Mouse (Mus musculus) retina, postnatal 7 days (tissue): ENCODE results near the gene Timm17a.

Source experiments
- DNase-seq: peaks from one replicate; pipeline ENCODE4 v3.0.0-alpha.2; 2012; ENCODE audit warnings: low read depth, low spot score

Timm17a gene

DNA sequence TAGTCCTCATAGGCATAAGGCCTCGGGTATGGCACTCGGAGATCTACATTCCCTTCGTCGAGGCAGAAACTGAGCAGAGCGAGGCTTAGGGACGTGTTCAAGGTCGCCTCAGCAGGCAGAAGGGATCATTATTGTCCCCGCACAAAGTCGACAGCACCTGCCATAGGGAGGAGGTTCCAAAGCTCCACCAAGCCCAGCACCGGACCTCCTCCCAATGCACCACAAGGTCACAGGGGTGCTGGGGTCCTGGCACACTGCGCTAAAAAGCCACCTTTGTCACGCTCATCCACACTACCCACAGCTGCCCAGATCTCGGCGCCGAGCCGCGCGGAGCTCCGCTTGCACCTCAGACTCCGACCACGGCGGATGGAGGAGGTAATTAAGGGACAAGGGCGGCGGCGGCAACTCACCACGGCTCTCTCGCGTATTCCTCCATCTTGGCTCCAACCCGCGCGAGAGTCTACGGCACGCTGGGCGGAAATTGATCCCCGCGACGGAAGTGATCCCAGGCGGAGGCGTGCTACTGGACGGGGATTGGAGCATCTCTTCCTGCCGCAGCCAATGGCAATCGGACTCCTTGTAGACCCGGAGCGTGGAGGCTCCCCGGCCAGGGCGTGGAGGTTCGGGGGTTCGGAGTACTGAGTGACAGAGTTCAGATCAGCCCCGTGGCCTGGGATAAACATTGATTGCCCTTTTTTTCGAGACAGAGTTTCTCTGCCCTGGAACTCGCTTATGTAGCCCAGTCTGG, at the start of gene Timm17a:
Gene Timm17a, minus strand, starts transcription at position 495 of the 748 bp plus-strand sequence.
- peak; percentile 86 for DNase-seq

DNA sequence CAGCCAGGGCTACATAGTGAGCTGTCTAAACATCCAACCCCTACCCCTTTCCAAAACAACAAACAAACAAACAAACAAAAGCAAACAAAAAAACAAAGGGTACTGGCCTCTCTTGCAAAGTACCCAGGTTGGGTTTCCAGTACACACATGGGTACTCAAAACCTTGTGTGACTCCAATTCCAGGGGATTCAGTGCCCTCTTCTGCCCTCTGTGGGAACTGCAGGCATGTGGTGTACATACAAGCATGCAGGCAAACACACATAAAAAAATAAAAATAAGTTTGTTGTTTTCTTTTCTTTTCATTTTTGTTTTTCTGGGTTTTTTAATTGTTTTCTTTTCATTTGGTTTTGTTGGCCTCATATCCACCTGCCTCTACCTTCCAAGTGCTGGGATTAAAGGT, 48.5 kb upstream of the Timm17a start:
- no peak for DNase-seq

DNA sequence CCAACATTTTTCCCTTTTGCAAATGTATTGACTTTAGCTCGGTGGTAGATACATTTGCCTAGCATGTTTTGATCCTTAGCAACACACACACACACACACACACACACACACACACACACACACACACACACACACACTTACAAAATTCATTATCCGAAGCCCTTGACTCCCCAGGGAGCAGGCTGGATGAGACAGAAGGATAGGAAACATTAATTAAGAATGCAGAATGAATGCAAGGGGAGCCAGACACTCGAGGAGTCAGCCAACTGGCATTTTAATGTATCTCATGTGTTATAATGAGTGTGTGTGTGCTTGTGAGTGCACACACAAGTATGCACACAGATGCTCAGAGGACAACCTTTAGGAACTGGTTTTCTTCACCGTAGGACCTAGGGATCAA, 47.9 kb upstream of the Timm17a start:
- DNase-seq = no peak

DNA sequence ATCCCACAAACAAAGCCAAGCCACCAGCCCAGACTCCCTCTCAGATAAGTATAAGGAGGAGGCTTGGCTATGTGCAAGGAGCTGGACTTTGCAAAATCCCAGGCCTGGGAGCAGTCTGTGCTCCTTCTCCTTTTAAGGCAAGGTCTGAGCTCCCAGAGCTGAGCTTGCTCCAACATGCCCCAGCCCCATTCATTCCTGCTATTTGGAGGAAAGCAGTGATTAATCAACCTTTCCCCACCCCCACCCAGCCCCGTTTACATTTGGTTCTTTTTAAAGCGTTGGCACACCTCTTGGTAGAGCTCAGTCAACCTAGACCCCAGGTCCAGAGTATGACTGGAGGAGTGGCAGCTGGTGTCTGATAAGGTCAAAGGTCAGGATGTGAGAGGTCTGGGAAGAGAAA, 45.5 kb upstream of the Timm17a start:
- no peak for DNase-seq

DNA sequence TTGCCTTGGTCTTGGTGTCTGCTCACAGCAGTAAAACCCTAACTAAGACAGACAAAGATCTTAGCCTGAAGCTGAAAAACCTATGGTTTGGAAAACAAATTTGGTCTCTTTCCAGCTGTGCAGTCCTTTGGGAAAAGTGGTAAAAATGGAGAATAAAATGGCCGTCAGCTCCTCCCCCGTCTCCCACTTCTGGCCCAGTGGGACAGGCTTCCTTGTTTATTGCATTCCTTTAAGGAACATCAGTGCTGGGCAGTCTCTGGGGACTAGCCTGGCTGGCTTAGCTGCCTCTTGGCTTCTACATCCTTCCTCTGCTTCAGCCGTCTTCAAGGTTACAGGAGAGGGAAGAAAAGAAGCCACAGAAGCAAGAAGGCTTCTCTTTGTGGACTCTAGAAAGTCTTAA, 38.4 kb upstream of the Timm17a start:
- no peak for DNase-seq

DNA sequence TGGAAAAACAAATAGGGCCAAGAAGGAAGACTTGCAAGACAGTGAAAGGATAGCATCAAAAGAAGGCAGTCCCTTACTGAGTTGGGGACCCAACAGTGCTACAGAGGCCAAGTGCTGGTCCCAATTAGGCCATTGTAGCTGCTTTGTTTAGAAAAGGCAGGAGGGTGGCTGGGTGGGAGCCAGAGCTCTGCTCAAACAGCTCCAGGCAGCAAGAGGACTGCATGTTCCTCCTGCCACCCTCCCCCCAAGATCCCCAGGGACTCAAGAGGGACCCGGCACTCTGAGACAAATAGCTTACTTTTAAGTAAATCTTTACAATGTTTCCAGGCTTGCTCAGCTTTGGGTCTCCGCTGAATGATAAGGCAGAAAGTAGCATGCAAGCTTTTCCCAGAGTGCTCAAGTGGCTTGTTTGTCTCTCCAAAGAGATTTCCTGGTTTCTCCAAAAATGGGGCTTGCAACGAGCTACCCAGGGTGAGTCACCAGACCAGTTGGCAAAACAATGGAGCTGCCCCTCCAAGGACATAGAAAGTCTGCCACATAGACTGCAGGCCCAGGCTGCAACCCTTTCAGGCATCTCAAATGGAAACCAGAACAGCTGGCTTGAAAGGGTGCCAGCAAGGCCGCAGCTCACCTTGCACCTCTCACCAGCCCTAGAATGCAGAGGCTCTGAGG, 34.1 kb upstream of the Timm17a start:
- no peak for DNase-seq

DNA sequence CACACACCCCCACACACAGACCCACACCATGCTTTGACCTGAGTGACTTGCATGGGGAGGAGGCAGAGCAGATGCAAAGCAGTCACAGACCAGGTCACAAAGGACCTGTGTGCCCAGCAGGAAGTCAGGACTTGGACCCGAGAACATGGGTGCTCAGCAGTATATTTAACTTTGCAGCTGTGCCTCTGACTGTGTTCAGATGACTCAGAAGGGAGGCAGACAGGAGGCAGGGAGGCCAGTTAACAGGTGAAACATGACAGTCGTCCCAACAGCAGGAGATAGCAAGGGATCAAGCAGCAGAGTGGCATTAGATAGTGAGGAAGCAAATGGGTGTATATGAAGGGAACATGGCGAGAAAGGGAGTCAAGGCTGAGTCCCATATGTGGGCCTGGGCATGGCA, 33.3 kb upstream of the Timm17a start:
- no peak for DNase-seq

DNA sequence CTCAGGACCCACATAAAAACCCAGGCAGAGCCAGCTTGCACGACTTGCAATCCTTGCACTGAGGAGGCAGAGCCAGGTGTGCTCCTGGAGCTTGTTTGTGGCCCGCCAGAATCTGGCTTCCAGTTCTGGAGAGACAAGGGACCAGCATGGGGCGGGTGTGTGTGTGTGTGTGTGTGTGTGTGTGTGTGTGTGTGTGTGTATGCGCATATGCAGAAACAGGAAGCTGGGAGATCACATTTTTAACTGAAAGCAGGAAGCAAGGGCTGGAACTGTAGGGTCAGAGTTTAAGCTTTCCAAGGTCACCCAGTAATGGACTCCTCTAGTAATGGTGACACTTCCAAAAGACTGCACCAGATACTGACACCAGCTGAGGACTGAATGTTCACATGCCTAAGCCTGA, 30.4 kb upstream of the Timm17a start:
- no peak for DNase-seq

DNA sequence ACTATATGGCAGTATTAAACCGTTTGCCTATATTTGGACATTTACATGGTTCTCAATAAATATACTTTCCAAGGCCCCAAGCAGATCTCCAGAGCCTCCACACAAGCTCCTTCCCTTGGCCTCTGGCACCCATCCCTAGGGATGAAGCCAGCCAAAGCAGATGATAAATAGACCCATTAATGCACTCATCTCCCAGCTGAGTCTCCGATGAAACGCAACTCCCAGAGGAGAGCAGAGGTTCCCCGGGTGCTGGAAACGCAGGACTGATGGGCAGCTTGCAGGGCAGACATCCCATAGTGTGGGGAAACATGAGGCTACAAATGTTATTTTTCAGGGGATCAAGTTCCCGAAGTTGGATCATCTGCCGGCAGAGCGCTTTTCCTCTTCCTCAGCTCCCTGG, 28.4 kb upstream of the Timm17a start:
- DNase-seq = no peak

DNA sequence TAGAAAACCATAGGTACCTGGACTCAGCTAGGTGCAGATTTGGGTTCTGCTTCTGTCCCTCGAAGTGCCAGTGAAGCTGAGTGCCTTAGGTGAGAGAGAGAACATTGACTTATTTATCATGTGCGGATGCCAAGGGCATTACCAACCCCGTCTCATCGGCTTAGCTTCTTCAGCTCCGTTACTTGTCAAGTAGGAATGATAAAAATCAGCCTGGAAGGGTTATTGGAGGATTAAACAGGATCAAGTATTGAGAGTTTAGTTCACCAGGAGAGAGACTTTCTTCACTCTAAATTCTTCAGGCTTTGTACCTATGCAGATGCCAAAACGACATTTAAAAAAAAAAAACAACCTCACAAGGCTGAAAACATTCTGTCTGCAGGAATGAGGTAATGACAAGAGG, 17.0 kb upstream of the Timm17a start:
- DNase-seq = peak; percentile 14

DNA sequence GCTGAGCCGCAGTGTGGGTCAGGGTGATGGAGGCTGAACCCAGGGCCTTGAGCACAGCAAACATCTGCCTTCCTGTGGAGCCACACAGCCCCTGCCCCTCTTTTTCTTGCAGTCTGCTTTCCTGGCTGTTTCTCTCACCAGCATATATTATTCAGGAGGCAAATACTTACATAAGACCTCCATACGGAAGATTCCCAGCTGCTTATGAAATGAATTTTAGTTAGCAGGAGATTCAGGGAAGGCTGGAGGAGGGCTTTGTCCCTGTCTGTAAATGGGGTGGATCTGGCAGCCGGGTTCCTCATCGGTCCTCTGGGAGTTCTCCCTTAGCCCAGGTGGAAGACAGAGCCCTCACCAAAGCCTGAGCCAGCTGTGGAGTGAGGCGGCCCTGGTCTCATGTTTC, 14.8 kb upstream of the Timm17a start:
- no peak for DNase-seq

DNA sequence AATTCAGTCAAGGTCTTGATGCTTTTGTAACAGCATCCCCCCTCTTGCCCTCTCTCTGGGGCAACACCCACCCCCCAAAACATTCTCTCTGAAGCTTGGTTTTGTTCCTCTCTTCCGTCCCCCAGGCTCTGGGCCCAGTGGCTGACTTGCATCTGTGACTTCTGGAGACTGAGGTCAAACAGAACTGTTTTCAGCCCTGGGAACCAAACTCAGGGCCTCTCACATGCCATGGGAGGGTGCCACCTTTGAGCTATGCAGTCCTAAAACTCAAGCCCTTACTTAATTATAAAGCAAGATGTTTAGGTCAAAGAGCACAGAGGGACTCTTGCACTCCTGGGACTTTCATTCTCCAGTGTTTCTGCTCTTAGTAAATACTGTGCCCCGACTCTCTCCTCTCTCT, 12.4 kb upstream of the Timm17a start:
- no peak for DNase-seq

DNA sequence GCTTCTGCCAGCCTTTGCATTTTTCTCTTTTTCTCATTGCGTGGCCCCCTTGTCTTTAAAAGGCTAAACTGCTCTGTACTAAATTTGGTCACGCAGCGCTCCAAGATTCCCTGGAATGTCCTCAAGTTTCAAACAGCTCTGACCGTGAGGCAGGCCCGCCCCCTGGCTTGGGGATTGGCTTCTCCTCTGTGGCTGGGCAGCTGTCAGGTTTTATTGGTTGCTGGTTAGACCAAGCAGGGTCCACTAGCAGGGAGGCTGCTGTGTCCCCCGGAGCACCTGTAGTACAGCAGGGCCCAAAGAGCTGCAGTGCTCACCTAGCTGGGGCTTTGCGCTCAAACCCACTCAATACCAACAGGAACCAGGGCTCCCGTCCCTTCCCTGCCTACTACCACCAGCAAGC, 11.0 kb upstream of the Timm17a start, which contains the start of gene Lmod1:
Gene Lmod1, plus strand, starts transcription at position 237 of the 400 bp plus-strand sequence.
- no peak for DNase-seq

DNA sequence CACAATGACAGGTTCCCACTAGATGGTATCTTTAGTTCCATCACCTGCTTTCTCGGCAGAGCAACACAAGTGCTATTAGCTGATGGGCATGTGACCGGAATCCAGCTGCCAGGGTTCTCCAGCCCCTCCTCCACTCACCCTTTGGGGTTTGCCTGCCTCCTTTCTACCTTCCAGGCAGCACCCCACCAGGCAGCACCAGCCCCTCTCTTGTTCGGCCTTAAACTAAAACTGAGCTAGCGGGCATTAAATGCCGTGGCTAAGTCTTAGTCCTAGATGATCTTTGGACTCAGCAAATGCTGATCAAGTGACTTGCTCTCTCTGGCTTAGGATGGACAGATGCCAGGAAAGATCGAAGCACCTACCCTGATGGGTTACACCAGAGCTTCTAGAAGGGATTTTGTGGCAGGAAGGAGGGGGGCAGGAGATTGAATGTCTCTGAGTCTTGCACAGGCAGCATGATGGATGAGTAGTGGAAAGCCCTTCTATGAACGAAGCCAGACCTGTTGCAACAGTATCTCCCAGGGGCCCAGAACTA, 9.9 kb upstream of the Timm17a start:
- no peak for DNase-seq

DNA sequence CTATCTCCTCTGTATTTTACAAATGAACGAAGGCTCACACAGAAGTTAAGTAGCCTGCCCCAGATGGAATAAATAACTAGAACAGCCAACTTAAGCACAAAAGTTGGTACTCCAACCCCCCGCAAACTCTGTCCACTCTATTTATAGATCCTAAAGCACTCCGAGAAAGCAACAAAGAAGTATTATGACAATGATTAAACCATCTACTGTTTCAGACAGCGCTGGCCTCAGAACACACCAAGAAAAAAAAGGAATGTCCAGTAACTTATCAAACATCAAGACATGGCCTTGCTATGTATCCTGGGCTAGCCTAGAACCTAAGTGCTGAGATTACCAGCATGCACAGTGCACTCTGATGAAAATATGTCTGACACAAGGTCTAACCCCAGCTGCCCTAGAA, 1.4 kb downstream of the Timm17a start:
- no peak for DNase-seq

DNA sequence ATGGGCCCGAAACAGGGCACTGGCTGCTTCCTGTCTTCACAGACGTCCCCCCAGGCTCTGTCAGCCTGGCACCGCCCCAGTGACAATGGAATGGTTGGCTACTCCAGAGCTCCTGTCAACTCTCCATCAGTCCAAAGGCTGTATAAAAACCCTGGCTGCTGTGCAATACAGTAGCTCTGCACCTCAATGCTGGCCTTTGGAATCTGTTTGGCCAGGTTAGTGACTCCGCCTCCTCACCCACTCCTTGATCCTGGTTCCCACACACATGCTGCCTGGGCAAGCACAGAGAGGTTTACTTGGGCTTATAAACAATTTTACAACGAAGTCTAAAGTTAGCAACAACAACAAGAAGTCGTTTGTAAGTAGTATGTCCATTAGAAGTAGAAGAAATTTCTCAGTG, 2.2 kb downstream of the Timm17a start:
- DNase-seq = no peak

DNA sequence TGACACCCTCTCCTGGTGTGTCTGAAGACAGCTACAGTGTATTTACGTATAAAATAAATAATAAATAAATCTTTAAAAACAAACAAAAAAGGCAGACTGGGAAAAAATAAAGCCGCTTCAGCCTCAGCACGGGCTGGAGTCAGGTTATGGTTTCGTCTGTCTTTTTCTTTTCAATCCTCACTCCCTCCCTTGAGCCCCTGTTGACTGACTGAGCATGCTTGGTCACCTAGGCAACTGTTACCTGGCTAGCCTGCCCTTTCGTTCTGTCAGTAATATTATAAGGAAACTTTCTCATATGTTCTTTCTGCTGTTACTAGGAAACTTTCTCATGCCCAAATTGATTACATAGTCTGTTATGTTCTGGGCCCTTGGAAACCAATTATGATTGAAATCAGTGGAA, 22.7 kb downstream of the Timm17a start:
- DNase-seq = no peak

DNA sequence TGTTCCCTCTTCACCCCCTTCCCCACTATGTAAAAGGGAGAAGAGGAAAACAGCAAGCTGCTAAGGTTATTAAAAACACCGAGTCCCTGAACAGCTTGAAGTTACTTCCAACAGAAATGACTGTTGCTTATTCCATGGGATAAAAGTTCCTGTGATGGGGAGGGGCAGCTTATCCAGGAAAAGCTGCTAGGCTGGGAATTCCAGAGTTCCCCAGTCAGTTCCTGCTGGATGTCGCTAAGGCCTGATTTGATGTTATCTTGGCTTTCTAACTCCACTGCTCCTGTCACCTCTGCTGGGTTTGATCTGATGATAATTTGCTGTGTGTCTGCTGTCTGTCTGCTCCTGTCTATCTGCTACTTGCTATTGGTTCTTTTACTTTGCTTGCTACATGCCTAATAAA, 27.3 kb downstream of the Timm17a start:
- DNase-seq = no peak

DNA sequence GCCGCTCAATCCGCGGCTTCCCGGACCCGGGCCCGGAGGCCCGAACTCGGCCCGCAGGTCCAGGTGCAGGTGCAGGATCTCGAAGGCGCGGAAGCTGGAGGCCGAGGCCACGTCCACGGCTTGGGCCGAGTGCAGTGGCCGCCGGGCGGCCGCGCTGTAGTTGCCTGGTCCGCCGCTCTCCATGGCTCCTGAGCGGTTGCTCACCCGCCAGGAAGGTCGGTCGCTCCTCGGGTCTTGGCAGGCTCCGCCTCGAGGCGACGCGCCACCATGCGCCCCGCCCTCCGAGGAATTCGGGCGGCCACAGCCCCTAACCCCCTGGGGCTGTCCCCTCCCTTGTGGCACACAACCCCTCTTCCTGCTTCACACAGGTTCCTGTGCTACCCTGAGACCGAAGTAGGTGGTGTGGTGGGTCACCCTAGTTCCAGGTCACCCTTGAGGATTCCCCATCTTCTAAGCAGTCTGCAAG, 29.7 kb downstream of the Timm17a start, which contains the start of gene Rnpep:
Gene Rnpep, minus strand, starts transcription at position 259 of the 466 bp plus-strand sequence.
- DNase-seq = peak; percentile 44

DNA sequence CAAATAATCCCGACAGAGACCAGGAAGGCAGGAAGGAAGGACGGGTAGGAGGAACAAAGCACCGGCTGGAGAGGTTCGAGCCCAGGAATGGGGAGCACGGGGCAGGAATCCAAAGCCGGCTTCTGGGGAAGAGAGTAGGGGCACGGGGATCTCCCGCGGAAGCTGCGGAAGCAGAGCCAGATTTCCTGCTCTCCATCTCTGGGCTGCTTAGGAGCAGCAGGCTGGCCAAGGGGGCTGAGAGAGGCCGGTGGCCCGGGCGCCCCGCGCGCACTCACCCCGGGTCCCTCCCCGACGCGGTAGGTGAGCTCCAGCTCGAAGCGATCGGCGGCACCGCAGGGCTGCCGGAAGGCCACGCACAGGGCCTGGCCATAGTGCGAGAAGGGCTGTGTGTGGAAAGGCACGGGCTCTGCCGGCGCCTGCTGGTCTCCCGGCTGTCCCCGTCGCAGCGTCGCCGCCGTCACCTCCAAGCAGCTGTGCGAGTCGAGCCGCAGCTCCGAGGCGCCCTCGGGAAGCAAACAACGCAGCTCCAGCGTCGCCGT, 30.2 kb downstream of the Timm17a start:
- peak; percentile 6 for DNase-seq

DNA sequence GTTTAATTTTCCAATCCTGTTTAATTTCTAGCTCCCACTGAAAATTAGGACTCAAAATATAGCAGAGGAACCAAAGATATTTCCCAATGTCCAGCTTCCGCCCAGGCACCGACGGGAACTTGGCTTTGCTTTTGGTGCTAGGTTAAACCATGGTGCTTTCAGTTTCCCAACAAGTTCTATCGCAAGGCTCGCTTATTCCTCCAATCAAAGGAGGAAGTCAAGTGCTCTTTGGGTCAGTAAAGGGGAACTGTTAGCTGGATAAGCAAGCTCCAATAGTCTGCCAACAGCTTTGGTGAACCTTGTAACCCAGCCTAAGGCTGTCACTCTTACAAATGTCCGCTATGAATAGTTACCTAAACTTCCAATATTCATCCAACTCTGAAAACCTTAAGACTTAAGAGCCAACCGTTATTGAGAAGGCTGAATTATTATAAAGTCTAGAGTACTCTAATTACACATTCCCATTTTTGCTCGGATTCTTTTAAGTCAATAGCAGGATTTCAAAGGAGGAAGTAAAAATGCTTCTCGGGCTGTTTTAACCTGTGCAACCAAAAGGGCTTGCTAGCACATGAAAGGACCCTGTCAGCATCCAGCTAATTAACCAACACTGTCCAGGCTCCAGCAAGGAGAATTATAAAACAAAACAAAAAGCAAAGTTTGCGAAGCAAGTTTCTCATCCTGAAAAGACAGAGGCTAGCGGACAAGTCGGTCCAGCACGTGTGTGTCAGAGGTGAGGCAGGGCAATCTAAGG, 30.9 kb downstream of the Timm17a start:
- no peak for DNase-seq

DNA sequence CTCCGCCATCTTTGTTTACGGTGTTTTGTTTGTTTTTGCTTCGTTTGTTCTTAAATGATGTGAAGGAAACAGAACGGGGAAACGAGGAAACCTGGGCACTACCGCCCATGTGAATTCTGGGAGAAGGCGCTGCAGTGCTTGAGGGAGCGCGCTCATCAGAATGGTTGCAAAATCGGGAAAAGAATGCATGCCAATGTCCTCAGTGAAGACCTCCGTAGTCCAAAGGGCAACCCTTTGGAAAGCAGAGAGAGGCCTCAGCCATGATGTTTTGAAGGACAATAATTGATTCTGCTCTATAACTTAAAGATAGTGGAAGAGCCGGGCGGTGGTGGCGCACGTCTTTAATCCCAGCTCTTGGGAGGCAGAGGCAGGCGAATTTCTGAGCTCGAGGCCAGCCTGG, 31.7 kb downstream of the Timm17a start:
- no peak for DNase-seq
